Mouse (Mus musculus) stomach, embryonic 15.5 days (tissue): ENCODE results near the gene Prpf6. TPM values are rescaled to one million over a fixed set of nuclear protein-coding genes. Genes with fewer than 3 reads are reported as not detected.
A peak's percentile ranks its signal among the peaks of the same experiment; 100 is the strongest.

Experiments
- ATAC-seq: fragments of 200-750 bp; cut with Nextera tagmentation; 2 replicates; pipeline ENCODE4 v1.8.0; 2017; ENCODE audit warnings: low read depth, moderate number of reproducible peaks, moderate TSS enrichment; ENCODE audit not compliant: insufficient read depth, low FRiP score
- H3K27ac ChIP-seq: fragments of 300-500 bp; sonication (generic); 2 replicates; pipeline ENCODE4 v1.5.1; 2015; ENCODE audit warnings: mild to moderate bottlenecking, inconsistent platforms
- H3K27me3 ChIP-seq: fragments of 300-500 bp; sonication (generic); replicated peaks from 2 replicates; pipeline ENCODE4 v1.6.1; 2015; ENCODE audit warnings: inconsistent platforms
- H3K36me3 ChIP-seq: fragments of 300-500 bp; sonication (generic); 2 replicates; pipeline ENCODE4 v1.6.1; 2015; ENCODE audit warnings: inconsistent platforms
- H3K4me1 ChIP-seq: fragments of 300-500 bp; sonication (generic); 2 replicates; pipeline ENCODE4 v1.6.1; 2015; ENCODE audit warnings: inconsistent platforms
- H3K4me2 ChIP-seq: fragments of 300-500 bp; sonication (generic); 2 replicates; pipeline ENCODE4 v1.6.1; 2015; ENCODE audit warnings: mild to moderate bottlenecking, inconsistent platforms
- H3K4me3 ChIP-seq: fragments of 300-500 bp; sonication (generic); replicated peaks from 2 replicates; pipeline ENCODE4 v1.5.1; 2015; ENCODE audit warnings: inconsistent platforms
- H3K9ac ChIP-seq: fragments of 300-500 bp; sonication (generic); 2 replicates; pipeline ENCODE4 v1.6.1; 2015; ENCODE audit warnings: inconsistent platforms
- H3K9me3 ChIP-seq: fragments of 300-500 bp; sonication (generic); 2 replicates; pipeline ENCODE4 v1.6.1; 2016; ENCODE audit warnings: inconsistent platforms
- WGBS: fragments of 180-500 bp; shearing (Covaris S2); methylation state at CpG from one replicate; pipeline ENCODE4 v1.1.7; 2015; 5-methylcytosine and 5-hydroxymethylcytosine counted together
- polyA plus RNA-seq: library from polyadenylated mRNA; unstranded; fragments of >200 nt; fragmentation: Nextera tagmentation; extraction: Ambion mirVana; gene quantifications from 2 replicates; pipeline ENCODE4 v1.2.1, GENCODE M21; 2015

Gene Prpf6
- polyA plus RNA-seq, 1 experiment from 2014 or later: 52.7 TPM

DNA sequence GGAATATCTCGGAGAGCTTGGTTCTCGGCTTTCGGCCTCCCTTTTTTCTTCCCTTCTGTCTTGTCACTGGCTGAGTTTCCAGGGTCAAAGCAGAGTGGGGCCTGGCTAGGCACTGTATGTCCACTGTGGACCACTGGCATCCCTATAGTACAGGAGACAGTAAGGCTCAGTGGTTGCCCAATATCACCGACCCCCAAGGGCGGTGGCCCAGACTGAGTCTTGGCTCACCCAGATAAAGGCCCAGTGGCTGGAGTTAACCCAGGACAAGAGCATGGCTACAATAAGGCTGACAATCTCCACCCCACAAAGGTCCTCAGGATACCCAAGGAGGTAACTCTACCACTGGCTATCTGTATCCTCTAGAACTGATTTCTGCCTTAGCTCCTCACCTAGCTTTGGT is 1.2 kb upstream of the Prpf6 start:
- 96% methylated on average over 5 of the region's 5 CpGs for WGBS
- H3K27ac ChIP-seq: no peak overlapping the region
- no peak overlapping the region for H3K9ac ChIP-seq
- peaks cover 47% of the 10 kb centered on the region for H3K36me3 ChIP-seq
- no peaks in the 10 kb centered on the region for H3K9me3 ChIP-seq
- no peak overlapping the region for H3K4me2 ChIP-seq
- no peaks in the 10 kb centered on the region for H3K27me3 ChIP-seq
- peaks cover 18% of the 10 kb centered on the region for H3K4me1 ChIP-seq
- H3K4me3 ChIP-seq: no peak overlapping the region
- ATAC-seq: no peak

DNA sequence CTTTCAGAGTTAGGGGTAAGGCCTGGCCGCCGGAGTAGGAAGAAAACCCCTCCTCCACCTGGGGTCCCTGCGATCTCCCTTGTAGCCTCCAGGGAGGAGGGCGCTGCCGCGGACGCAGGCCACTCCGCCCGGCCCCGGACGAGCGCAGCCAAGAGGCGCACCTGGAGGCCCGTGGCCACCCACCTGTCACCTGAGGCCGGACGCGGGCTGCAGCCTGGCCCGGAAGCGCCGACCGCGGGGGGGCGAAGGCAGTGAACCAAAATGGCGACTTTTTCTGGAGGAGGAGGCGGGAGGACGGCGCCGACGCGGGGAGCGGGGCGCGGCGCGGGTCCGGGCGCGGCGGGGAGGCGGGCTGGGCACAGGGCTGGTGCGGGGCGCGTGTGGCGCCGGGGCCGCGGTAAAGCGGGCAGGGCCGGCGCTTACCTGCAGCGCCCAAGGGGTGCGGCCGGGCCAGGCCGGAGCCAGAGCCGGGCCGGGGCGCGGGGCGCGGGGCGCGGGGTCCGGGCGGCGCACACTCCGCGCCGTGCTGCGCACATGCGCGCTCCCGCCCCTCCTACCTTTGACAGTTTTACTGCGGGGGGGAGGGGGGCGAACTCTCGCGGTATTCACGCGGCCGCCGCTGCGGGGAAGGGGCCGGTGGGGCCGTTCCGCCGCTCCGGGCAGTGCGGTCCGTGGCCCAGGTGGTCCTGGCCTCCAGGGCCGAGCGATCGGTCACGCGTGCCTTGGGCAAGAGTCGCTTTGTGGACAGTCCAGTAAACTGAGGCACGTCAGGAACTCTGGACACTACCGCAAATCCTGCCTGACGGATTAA is 768 bp downstream of the Prpf6 start, which contains the start of gene Zfp512b:
Zfp512b (minus strand) TSS at position 573 of the 811 bp plus-strand sequence.
- ATAC-seq: peak; percentile 75
- peak within 1 kb of the TSS; percentile 76 for H3K4me2 ChIP-seq
- peak within 1 kb of the TSS; percentile 93 for H3K9ac ChIP-seq
- H3K4me3 ChIP-seq: peak within 1 kb of the TSS; percentile 99
- peaks cover 31% of the 10 kb centered on the region for H3K4me1 ChIP-seq
- peaks cover 29% of the 10 kb centered on the region for H3K36me3 ChIP-seq
- under 1% methylated on average over 75 of the region's 97 CpGs for WGBS
- H3K9me3 ChIP-seq: no peaks in the 10 kb centered on the region
- H3K27ac ChIP-seq: peak within 1 kb of the TSS; percentile 91
- no peaks in the 10 kb centered on the region for H3K27me3 ChIP-seq

GRCm38 (mm10) chr2:181593042-181593421 is 1.4 kb downstream of the Prpf6 start:
- peak overlapping the region; percentile 93 for H3K9ac ChIP-seq
- no peaks in the 10 kb centered on the region for H3K9me3 ChIP-seq
- peaks cover 24% of the 10 kb centered on the region for H3K36me3 ChIP-seq
- H3K4me1 ChIP-seq: peaks cover 31% of the 10 kb centered on the region
- peak overlapping the region; percentile 91 for H3K27ac ChIP-seq
- WGBS: 4% methylated on average over 6 of the region's 6 CpGs
- peak overlapping the region; percentile 99 for H3K4me3 ChIP-seq
- H3K4me2 ChIP-seq: peak overlapping the region; percentile 76
- ATAC-seq: peak; percentile 33
- no peaks in the 10 kb centered on the region for H3K27me3 ChIP-seq

GRCm38 (mm10) chr2:181593937-181594336 is 2.3 kb downstream of the Prpf6 start:
- Histone ChIP-seq H3K4me1 (peaks cover 38% of the 10 kb centered on the region), H3K9ac (no peak overlapping the region), H3K27me3 (0 out of 2 replicates have a peak, but pooled peaks cover 2% of the 10 kb centered on the region), H3K4me3 (no peak overlapping the region), H3K27ac (peak overlapping the region; percentile 21; the same call in 1 of the 2 replicates), H3K4me2 (no peak overlapping the region), H3K36me3 (peaks cover 15% of the 10 kb centered on the region), H3K9me3 (no peaks in the 10 kb centered on the region)
- ATAC-seq: no peak

GRCm38 (mm10) chr2:181594946-181595696 is 3.5 kb downstream of the Prpf6 start:
- peaks cover 4% of the 10 kb centered on the region; the same call in 1 of the 2 replicates for H3K36me3 ChIP-seq
- no peaks in the 10 kb centered on the region for H3K9me3 ChIP-seq
- WGBS: 67% methylated on average over 4 of the region's 4 CpGs
- no peak overlapping the region for H3K4me3 ChIP-seq
- H3K4me1 ChIP-seq: peaks cover 42% of the 10 kb centered on the region
- H3K9ac ChIP-seq: no peak overlapping the region
- H3K27me3 ChIP-seq: 0 out of 2 replicates have a peak, but pooled peaks cover 6% of the 10 kb centered on the region
- no peak overlapping the region for H3K27ac ChIP-seq
- no peak overlapping the region for H3K4me2 ChIP-seq
- ATAC-seq: no peak

GRCm38 (mm10) chr2:181596221-181596960 is 4.7 kb downstream of the Prpf6 start:
- Histone ChIP-seq H3K27me3 (0 out of 2 replicates have a peak, but pooled peaks cover 6% of the 10 kb centered on the region), H3K36me3 (no peaks in the 10 kb centered on the region), H3K9ac (no peak overlapping the region), H3K4me1 (peaks cover 42% of the 10 kb centered on the region), H3K27ac (no peak overlapping the region), H3K4me2 (no peak overlapping the region), H3K9me3 (no peaks in the 10 kb centered on the region), H3K4me3 (no peak overlapping the region)
- ATAC-seq: no peak
- WGBS: 38% methylated on average over 6 of the region's 6 CpGs

DNA sequence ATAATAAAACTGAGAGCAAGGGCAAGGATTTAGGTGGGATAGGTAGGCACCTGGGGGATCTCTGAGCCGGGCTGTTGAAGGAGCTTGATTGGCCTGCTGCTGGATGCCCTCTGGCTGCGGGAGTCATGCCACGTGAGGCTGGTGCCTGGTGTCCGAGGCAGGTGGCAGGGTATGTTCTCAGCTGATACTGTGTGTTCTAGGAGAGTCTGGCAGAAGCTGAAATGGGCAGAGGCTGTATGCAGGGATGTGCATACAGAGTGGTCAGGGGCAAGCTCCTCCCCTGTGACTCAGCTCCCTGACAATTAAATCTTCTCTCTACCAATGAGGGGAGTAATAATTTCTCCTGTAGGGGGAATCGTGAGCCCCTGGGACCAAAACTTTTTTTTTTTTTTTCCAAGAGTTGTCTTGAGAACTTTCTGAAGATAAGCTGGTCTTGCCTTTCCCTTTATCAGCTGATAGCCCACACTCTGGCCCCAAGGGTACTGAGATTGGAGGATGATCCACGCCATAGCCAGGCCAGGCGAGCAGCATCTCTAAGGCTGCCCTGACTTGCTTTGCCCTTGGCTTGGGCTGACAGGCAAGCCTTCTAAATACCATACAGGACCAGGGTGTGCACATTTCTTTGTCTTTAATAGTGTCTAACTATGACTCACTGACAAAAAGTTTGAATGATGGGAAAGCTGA is 5.9 kb downstream of the Prpf6 start:
- Histone ChIP-seq H3K27ac (peak overlapping the region; percentile 95; the same call in 1 of the 2 replicates), H3K36me3 (no peaks in the 10 kb centered on the region), H3K9ac (no peak overlapping the region), H3K27me3 (0 out of 2 replicates have a peak, but pooled peaks cover 6% of the 10 kb centered on the region), H3K4me1 (peaks cover 42% of the 10 kb centered on the region), H3K4me3 (no peak overlapping the region), H3K9me3 (no peaks in the 10 kb centered on the region), H3K4me2 (peak overlapping the region; percentile 90; the same call in 1 of the 2 replicates)
- WGBS: 60% methylated on average over 7 of the region's 7 CpGs
- no peak for ATAC-seq

GRCm38 (mm10) chr2:181598454-181599351 is 7.0 kb downstream of the Prpf6 start, which contains the start of gene Samd10:
Samd10 (minus strand) TSS chr2:181599212.
- peak within 1 kb of the TSS; percentile 90 for H3K4me2 ChIP-seq
- 2% methylated on average over 71 of the region's 71 CpGs for WGBS
- no peaks in the 10 kb centered on the region for H3K9me3 ChIP-seq
- peak; percentile 44; the same call in 1 of the 2 replicates for ATAC-seq
- peak within 1 kb of the TSS; percentile 71 for H3K9ac ChIP-seq
- peak within 1 kb of the TSS; percentile 68 for H3K4me3 ChIP-seq
- peak within 1 kb of the TSS; percentile 95 for H3K27ac ChIP-seq
- 0 out of 2 replicates have a peak, but pooled peaks cover 6% of the 10 kb centered on the region for H3K27me3 ChIP-seq
- peaks cover 38% of the 10 kb centered on the region for H3K4me1 ChIP-seq
- H3K36me3 ChIP-seq: no peaks in the 10 kb centered on the region

GRCm38 (mm10) chr2:181600226-181600758 is 8.6 kb downstream of the Prpf6 start:
- peak overlapping the region; percentile 70 for H3K4me2 ChIP-seq
- H3K27me3 ChIP-seq: 0 out of 2 replicates have a peak, but pooled peaks cover 6% of the 10 kb centered on the region
- H3K27ac ChIP-seq: peak overlapping the region; percentile 62; the same call in 1 of the 2 replicates
- no peak for ATAC-seq
- H3K4me1 ChIP-seq: peaks cover 35% of the 10 kb centered on the region
- no peaks in the 10 kb centered on the region for H3K36me3 ChIP-seq
- peak overlapping the region; percentile 27; the same call in 1 of the 2 replicates for H3K9ac ChIP-seq
- H3K9me3 ChIP-seq: no peaks in the 10 kb centered on the region
- peak overlapping the region; percentile 94 for H3K4me3 ChIP-seq
- 61% methylated on average over 6 of the region's 6 CpGs for WGBS
